Mouse (Mus musculus): ENCODE measurements around the gene Cfap100.

DNA sequence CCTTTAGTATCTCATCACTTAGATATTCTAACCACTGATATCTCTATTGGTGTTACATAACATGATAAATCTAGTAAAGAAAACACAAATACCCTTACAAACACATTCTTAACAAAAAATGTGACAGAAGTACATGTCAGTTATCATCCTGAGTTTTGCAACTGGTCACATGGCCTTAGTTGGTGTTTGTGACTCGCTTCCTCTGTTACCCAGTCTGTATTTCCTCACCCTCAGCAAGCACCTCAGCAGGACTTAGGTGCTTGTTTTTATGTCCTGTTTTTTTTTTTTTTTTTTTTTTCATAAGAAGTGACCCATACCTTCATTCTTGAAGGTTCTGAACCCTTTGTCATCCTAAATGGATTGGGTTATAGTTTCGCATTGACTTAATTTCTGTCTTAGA is 50.9 kb downstream of the Cfap100 start:
- TF ChIP-seq POLR2A (IDR thresholded peaks at IDR 0.05; ENCODE audit: low read depth, low read length) (no peak), NELFE (IDR thresholded peaks at IDR 0.05; ENCODE audit: low read depth, low read length) (no peak), USF2 (conservative IDR thresholded peaks at IDR 0.05; ENCODE audit: low read depth, low read length) (no peak), HCFC1 (IDR thresholded peaks at IDR 0.05; ENCODE audit: low read depth, low read length) (no peak), ZNF384 (IDR thresholded peaks at IDR 0.05; ENCODE audit: low read depth, low read length) (no peak), BHLHE40 (IDR thresholded peaks at IDR 0.05; ENCODE audit: low read depth, low read length) (no peak), E2F4 (IDR thresholded peaks at IDR 0.05; ENCODE audit: insufficient replicate concordance, low read depth, low read length) (no peak), USF1 (IDR thresholded peaks at IDR 0.05; ENCODE audit: low read depth, low read length) (no peak), ELF1 (IDR thresholded peaks at IDR 0.05; ENCODE audit: low read depth, low read length) (no peak)

All from CH12.LX (cell line).